Mouse (Mus musculus) T-cell, adult 66 days (primary cell): Measurements from ENCODE around the gene Olfr259. TPM values are rescaled to one million over a fixed set of nuclear protein-coding genes. Genes with fewer than 3 reads are reported as not detected.

Experiments used
- total RNA-seq, 2 experiments: library from RNA; stranded (reverse); gene quantifications; 3 replicates in 1 of 2; 4 replicates in 1 of 2; pipeline ENCODE4 v1.2.4; 2023

Gene Olfr259
- not detected for total RNA-seq

DNA sequence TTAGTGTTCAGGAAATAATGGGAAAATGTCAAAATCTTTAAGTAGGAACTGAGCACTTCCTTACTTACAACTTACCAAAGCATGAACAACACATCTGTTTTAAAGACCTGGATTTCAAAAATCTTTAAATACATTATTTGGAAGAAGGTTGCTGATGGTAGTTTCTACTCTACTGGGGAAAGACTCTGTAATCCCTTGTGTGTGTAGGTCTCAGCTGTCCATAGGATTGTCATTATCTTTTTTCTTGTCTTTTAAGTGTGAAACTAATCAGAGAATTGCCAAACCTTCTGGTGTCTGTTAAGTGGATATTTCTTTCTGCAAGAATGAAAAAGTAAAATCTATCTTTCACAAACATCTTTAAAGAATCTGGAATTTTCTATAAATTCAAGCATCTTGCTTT lies at the start of gene Olfr259:
Gene Olfr259, minus strand, starts transcription at position 101 of the 400 bp plus-strand sequence.

DNA sequence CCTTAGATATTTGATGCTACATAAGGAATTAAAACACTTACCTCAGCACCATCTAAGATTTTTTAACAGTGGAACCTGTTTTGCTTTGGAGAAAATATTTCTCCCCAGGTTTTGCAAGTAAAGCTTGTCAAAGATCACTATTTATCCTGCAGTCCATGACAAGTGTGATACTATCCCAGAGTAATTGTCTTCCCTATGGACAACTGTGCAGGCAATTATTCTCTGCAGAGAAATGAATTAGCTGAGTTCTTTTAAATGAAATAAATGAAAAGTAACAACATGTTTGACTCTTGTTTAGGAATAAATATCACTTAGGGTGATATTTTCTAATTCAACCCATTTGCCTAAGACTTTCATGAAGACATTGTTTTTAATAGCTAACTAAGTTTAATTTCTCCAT lies 38.2 kb upstream of the Olfr259 start, which contains the start of gene Olfr1111:
Gene Olfr1111, minus strand, starts transcription at position 101 of the 400 bp plus-strand sequence.

DNA sequence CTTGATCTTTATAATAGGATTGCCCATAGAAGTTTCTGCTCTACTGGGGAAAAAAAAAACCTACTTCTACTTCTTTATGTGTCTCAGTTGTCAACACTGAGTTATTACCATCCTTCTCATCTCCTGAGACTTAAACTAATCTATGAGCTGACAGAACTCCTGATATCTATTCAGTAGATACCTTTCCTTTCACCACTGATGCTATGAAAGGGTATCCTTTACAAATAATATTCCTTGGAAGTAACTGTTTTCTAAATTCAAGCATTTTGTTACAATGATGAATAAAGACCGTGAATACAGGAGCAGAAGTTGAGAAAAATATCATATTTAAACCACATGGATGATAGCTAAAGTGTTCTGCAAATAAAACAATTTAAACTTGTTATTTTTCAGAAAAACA lies 25.8 kb upstream of the Olfr259 start, which contains the start of gene Olfr1110:
Gene Olfr1110, minus strand, starts transcription at position 101 of the 400 bp plus-strand sequence.

DNA sequence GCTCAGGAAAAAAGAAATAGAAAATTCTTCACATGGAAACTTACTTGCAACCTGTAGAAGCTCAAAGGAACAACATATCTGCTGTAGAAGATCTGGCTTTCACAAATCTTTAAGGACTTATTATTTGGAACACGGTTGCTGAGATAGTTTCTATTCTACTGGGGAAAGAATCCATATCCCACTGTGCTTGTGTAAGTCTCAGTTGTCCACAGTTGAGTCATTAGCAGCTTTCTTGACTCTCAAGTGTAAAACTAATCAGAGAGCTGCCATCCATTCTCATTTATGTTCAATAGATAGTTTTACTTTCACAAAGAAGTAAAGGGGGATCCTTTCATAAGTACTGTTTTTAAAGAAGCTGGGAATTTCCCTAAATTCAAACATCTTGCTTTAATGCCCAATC lies 18.5 kb downstream of the Olfr259 start, which contains the start of gene Olfr1109:
Gene Olfr1109, minus strand, starts transcription at position 101 of the 400 bp plus-strand sequence.

DNA sequence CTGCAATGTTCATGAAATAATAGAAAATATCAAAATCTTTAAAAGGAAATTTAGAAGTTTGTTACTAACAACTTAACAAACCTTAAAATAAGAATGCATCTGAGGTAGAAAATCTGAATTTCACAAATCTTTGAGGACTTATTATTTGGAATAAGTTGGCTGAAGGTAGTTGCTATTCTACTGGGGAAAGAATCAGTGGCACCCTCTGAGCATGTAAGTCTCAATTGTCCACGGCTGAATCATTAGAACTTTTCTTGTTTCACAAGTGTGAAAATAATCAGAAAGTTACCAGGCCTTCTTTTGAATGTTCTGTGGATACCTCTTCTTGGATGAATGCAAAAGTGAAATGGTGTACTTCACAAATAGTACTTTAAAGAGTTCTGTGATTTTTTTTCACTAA lies 38.6 kb downstream of the Olfr259 start, which contains the start of gene Olfr1107:
Gene Olfr1107, minus strand, starts transcription at position 101 of the 400 bp plus-strand sequence.

Other genes with a start within 250 kb of the Olfr259 start
- not detected for gene Gm13723, start 239.8 kb downstream of the Olfr259 start, total RNA-seq
- gene Olfr1097, start 222.4 kb downstream of the Olfr259 start, total RNA-seq = not detected
- not detected for gene Olfr1098, start 190.0 kb downstream of the Olfr259 start, total RNA-seq
- gene Olfr1099, start 153.9 kb downstream of the Olfr259 start, total RNA-seq = not detected
- not detected for gene Olfr1100, start 134.6 kb downstream of the Olfr259 start, total RNA-seq
- gene Olfr1101, start 123.3 kb downstream of the Olfr259 start, total RNA-seq = not detected
- not detected for gene Olfr1102, start 116.2 kb downstream of the Olfr259 start, total RNA-seq
- gene Olfr1104, start 87.5 kb downstream of the Olfr259 start, total RNA-seq = not detected
- not detected for gene Olfr1105, start 78.0 kb downstream of the Olfr259 start, total RNA-seq
- not detected for gene Olfr1106, start 62.3 kb downstream of the Olfr259 start, total RNA-seq
- not detected for gene Olfr1107, start 38.8 kb downstream of the Olfr259 start, total RNA-seq
- gene Olfr1109, start 18.6 kb downstream of the Olfr259 start, total RNA-seq = not detected
- gene Olfr1110, start 25.7 kb upstream of the Olfr259 start, total RNA-seq = not detected
- gene Olfr1111, start 38.1 kb upstream of the Olfr259 start, total RNA-seq = not detected
- not detected for gene Olfr1112, start 73.2 kb upstream of the Olfr259 start, total RNA-seq
- not detected for gene Olfr1113, start 94.4 kb upstream of the Olfr259 start, total RNA-seq
- not detected for gene Olfr1115, start 133.4 kb upstream of the Olfr259 start, total RNA-seq
- not detected for gene Olfr1116, start 153.0 kb upstream of the Olfr259 start, total RNA-seq
- not detected for gene Olfr1118, start 193.0 kb upstream of the Olfr259 start, total RNA-seq
- gene Olfr1120, start 240.2 kb upstream of the Olfr259 start, total RNA-seq = not detected